Mouse (Mus musculus) neural tube, embryonic 14.5 days (tissue): ENCODE measurements around the gene Adcy9. TPM values are rescaled to one million over a fixed set of nuclear protein-coding genes. Genes with fewer than 3 reads are reported as not detected.

ENCODE experiments used
- ATAC-seq: fragments of 200-750 bp; cut with Nextera tagmentation; 2 replicates; pipeline ENCODE4 v1.8.0; 2017; ENCODE audit warnings: low read depth, mild to moderate bottlenecking, moderate TSS enrichment, moderate library complexity
- H3K27ac ChIP-seq: fragments of 300-500 bp; sonication (generic); 2 replicates; pipeline ENCODE4 v1.5.1; 2014; ENCODE audit warnings: low read depth, mild to moderate bottlenecking, control low read depth, low read length, moderate library complexity, mixed read lengths
- H3K27me3 ChIP-seq: fragments of 300-500 bp; sonication (generic); 2 replicates; pipeline ENCODE4 v1.6.1; 2014; ENCODE audit warnings: low read length; ENCODE audit not compliant: control insufficient read depth, insufficient read depth
- H3K36me3 ChIP-seq: fragments of 300-500 bp; sonication (generic); 2 replicates; pipeline ENCODE4 v1.6.1; 2014; ENCODE audit warnings: low read length, mixed read lengths; ENCODE audit not compliant: control insufficient read depth, insufficient read depth
- H3K4me1 ChIP-seq: fragments of 300-500 bp; sonication (generic); 2 replicates; pipeline ENCODE4 v1.6.1; 2014; ENCODE audit warnings: low read length; ENCODE audit not compliant: control insufficient read depth, insufficient read depth
- H3K4me2 ChIP-seq: fragments of 300-500 bp; sonication (generic); 2 replicates; pipeline ENCODE4 v1.6.1; 2014; ENCODE audit warnings: mild to moderate bottlenecking, low read depth, low read length, control low read depth
- H3K4me3 ChIP-seq: fragments of 300-500 bp; sonication (generic); 2 replicates; pipeline ENCODE4 v1.5.1; 2014; ENCODE audit warnings: low read depth, low read length, control low read depth, mixed read lengths
- H3K9ac ChIP-seq: fragments of 300-500 bp; sonication (generic); replicated peaks from 2 replicates; pipeline ENCODE4 v1.6.1; 2014; ENCODE audit warnings: low read depth, mild to moderate bottlenecking, control low read depth, low read length, mixed read lengths
- H3K9me3 ChIP-seq: fragments of 300-500 bp; sonication (generic); 2 replicates; pipeline ENCODE4 v1.6.1; 2016; ENCODE audit warnings: low read length; ENCODE audit not compliant: control insufficient read depth
- WGBS: fragments of 180-500 bp; shearing (Covaris S2); extraction: QIAGEN DNeasy Blood & Tissue Kit; methylation state at CpG from one replicate; pipeline ENCODE4 v1.1.7; 2014; 5-methylcytosine and 5-hydroxymethylcytosine counted together
- polyA plus RNA-seq: library from polyadenylated mRNA; unstranded; fragments of >200 nt; fragmentation: Nextera tagmentation; extraction: Ambion mirVana; gene quantifications from 2 replicates; pipeline ENCODE4 v1.2.1, GENCODE M21; 2014

Adcy9 gene
- polyA plus RNA-seq, 1 experiment from 2014 or later: 6.7 TPM

DNA sequence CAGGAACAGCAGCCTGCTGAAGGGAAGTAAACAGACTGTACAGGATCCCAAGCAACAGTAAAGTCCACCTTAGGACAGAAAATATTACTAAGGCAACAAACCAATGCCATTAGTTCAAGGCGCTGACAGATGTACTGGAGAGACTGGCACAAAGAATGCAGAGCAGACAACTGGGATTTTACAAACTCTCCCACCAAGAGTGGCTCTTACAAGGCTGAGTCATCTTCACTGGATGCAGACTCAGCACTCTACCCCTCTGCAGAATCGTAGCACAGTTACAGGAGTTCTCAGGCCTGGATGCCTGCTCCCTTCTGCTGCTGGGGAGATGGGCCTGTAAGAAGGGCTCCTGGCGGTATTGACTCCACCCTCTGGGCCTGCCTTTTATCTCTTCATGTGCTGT lies 99.4 kb downstream of the Adcy9 start:
- Histone ChIP-seq H3K4me2 (no peak overlapping the region), H3K27me3 (no peaks in the 10 kb centered on the region), H3K27ac (no peak overlapping the region), H3K36me3 (no peaks in the 10 kb centered on the region), H3K4me1 (no peaks in the 10 kb centered on the region), H3K4me3 (no peak overlapping the region), H3K9ac (no peak overlapping the region), H3K9me3 (no peaks in the 10 kb centered on the region)
- 75% methylated on average over 3 of the region's 3 CpGs for WGBS
- no peak for ATAC-seq

DNA sequence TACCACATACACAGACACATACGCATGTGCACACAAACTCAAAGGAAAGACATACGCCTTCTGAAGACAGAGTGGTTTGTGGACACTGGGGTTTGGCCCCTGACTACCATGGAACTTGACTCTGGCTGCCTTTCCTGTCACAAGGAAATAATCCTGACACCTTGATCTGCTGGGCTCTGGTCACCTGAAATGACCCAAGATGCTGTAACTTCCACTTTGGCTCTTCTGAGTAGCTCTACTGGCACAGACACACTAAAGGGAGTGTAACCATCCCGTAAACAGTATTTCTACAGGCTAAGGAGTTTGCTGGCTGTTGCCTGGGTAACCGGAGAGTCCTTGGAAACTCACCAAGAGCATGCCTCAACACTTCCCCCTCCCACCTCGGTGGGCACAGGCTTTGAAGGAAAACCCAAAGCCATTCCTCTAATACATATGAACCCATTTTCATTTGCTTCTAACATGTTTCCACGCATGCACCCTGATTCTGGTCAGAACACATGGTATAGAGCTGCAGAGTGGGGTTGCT lies 102.2 kb downstream of the Adcy9 start:
- Histone ChIP-seq H3K27me3 (no peaks in the 10 kb centered on the region), H3K9me3 (no peaks in the 10 kb centered on the region), H3K27ac (no peak overlapping the region), H3K9ac (no peak overlapping the region), H3K4me1 (no peaks in the 10 kb centered on the region), H3K4me3 (no peak overlapping the region), H3K36me3 (no peaks in the 10 kb centered on the region), H3K4me2 (no peak overlapping the region)
- 66% methylated on average over 6 of the region's 6 CpGs for WGBS
- peak; percentile 51; the same call in 1 of the 2 replicates for ATAC-seq

GRCm38 (mm10) chr16:4316094-4316474 lies 104.2 kb downstream of the Adcy9 start:
- H3K27ac ChIP-seq: no peak overlapping the region
- H3K4me1 ChIP-seq: no peaks in the 10 kb centered on the region
- H3K9me3 ChIP-seq: no peaks in the 10 kb centered on the region
- H3K27me3 ChIP-seq: no peaks in the 10 kb centered on the region
- no peak overlapping the region for H3K4me2 ChIP-seq
- peak; percentile 79 for ATAC-seq
- H3K36me3 ChIP-seq: no peaks in the 10 kb centered on the region
- WGBS: 43% methylated on average over 3 of the region's 3 CpGs
- H3K9ac ChIP-seq: no peak overlapping the region
- H3K4me3 ChIP-seq: no peak overlapping the region

GRCm38 (mm10) chr16:4315352-4316093 lies 104.8 kb downstream of the Adcy9 start:
- Histone ChIP-seq H3K4me1 (no peaks in the 10 kb centered on the region), H3K9ac (no peak overlapping the region), H3K4me3 (no peak overlapping the region), H3K36me3 (no peaks in the 10 kb centered on the region), H3K9me3 (no peaks in the 10 kb centered on the region), H3K27me3 (no peaks in the 10 kb centered on the region), H3K27ac (no peak overlapping the region), H3K4me2 (no peak overlapping the region)
- 79% methylated on average over 2 of the region's 2 CpGs for WGBS
- 0 out of 2 replicates have a peak, but pooled peaks have one; percentile 11 for ATAC-seq

GRCm38 (mm10) chr16:4314891-4315290 lies 105.4 kb downstream of the Adcy9 start:
- Histone ChIP-seq H3K4me1 (no peaks in the 10 kb centered on the region), H3K9ac (no peak overlapping the region), H3K27me3 (no peaks in the 10 kb centered on the region), H3K4me3 (no peak overlapping the region), H3K36me3 (no peaks in the 10 kb centered on the region), H3K27ac (no peak overlapping the region), H3K9me3 (no peaks in the 10 kb centered on the region), H3K4me2 (no peak overlapping the region)
- WGBS: 87% methylated on average over 4 of the region's 4 CpGs
- ATAC-seq: no peak

DNA sequence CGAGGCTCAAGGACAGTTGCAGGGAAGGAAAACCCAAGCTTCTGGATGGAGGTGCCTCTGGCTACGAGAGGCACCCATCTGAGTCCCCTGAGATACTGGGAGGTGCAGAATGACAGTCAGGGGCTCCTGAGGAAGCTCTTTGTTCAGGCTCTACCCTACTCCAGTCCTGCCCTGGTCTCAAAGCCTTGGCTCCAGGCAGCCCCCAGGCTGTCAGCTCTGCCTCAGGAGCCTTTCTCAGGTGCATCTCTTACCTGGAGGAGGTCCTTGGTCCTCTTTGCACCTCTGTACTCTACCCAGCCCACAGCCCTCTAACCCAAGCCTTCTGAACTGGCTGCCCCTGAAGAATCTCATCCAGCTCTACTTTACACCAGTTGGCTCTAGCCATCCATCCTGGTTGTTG lies 108.3 kb downstream of the Adcy9 start:
- ATAC-seq: no peak
- Histone ChIP-seq H3K9me3 (no peaks in the 10 kb centered on the region), H3K4me3 (no peak overlapping the region), H3K36me3 (no peaks in the 10 kb centered on the region), H3K4me1 (no peaks in the 10 kb centered on the region), H3K4me2 (no peak overlapping the region), H3K27ac (no peak overlapping the region), H3K27me3 (no peaks in the 10 kb centered on the region), H3K9ac (no peak overlapping the region)
- 50% methylated on average over 2 of the region's 2 CpGs for WGBS

GRCm38 (mm10) chr16:4311608-4312007 lies 108.7 kb downstream of the Adcy9 start:
- 55% methylated on average over 2 of the region's 2 CpGs for WGBS
- Histone ChIP-seq H3K9me3 (no peaks in the 10 kb centered on the region), H3K27ac (no peak overlapping the region), H3K4me1 (no peaks in the 10 kb centered on the region), H3K27me3 (no peaks in the 10 kb centered on the region), H3K36me3 (no peaks in the 10 kb centered on the region), H3K4me2 (no peak overlapping the region), H3K4me3 (no peak overlapping the region), H3K9ac (no peak overlapping the region)
- no peak for ATAC-seq

DNA sequence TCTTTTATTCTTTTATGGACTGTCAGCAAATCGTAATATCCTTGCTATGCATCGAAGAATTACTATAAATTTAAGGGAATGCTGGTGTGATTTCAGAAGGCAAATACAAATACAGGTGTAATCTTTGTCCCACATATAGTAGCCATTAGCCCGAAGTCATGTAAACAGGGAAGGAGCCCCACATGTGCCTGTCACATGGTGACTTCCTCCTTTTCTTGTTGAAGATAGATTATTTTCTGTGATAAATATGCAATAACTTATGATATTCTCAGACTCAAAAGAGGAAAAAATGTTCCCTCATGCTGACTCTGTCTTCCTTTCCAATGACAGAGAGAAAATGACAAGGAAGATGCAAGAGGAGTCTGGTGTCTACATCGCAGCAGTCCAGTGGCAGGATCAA lies 112.5 kb downstream of the Adcy9 start:
- H3K27me3 ChIP-seq: no peaks in the 10 kb centered on the region
- no peak overlapping the region for H3K4me2 ChIP-seq
- no peak for ATAC-seq
- H3K9me3 ChIP-seq: no peaks in the 10 kb centered on the region
- 82% methylated on average over 4 of the region's 4 CpGs for WGBS
- H3K36me3 ChIP-seq: no peaks in the 10 kb centered on the region
- H3K27ac ChIP-seq: no peak overlapping the region
- H3K9ac ChIP-seq: no peak overlapping the region
- H3K4me3 ChIP-seq: no peak overlapping the region
- no peaks in the 10 kb centered on the region for H3K4me1 ChIP-seq

DNA sequence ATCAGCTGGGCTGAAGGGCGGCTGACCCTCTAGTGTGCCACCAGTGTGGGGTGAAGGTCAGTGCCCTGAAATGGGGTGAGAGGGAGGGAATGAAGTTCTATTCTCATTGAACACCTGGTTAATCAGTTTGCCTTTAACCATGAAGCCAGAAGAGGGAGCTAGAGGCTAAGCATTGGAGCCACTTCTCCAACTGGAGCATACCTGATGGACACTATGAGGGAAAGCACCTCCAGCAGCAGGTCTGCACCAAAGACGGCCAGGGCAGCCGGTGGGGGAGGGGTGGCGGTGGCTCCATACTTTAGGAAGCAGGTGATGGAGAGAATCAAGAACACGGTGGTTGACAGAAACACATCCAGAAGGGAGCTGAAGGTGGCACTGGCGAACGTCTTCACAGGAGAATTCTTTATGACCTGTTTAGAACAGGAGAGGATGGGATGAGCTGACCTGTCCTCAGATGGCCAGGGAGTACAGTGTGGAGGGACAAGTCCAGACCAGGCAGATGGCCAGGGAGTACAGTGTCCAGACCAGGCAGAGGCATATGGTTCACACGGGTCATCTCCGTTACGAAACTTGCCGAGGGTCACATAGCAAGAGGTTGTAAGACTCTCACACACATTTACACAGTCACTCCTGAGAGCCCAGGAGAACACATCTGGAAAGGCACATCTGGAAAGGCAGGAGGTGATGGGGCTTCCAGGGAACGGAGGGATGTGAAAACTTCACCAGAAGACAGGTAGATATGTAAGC lies 115.9 kb downstream of the Adcy9 start:
- no peaks in the 10 kb centered on the region for H3K36me3 ChIP-seq
- no peak overlapping the region for H3K4me3 ChIP-seq
- H3K27me3 ChIP-seq: no peaks in the 10 kb centered on the region
- 73% methylated on average over 12 of the region's 12 CpGs for WGBS
- no peaks in the 10 kb centered on the region for H3K9me3 ChIP-seq
- no peak overlapping the region for H3K27ac ChIP-seq
- ATAC-seq: no peak
- H3K4me2 ChIP-seq: no peak overlapping the region
- no peak overlapping the region for H3K9ac ChIP-seq
- no peaks in the 10 kb centered on the region for H3K4me1 ChIP-seq
